Mouse (Mus musculus): ENCODE data around the gene Kdm8. TPM values are rescaled to one million over a fixed set of nuclear protein-coding genes. Genes with fewer than 3 reads are reported as not detected.

Gene Kdm8
- total and polyA plus RNA-seq, 2 experiments from 2014 or later = 3.1 to 6.9 TPM

GRCm38 (mm10) chr7:125488706-125489105, 44.2 kb downstream of the Kdm8 start:
- Histone ChIP-seq H3K27me3 (ENCODE audit: insufficient read depth, low read length) (no peaks in the 10 kb centered on the region), H3K4me1 (ENCODE audit: insufficient read depth) (peaks cover 16% of the 10 kb centered on the region; the same call in 1 of the 2 replicates), H3K9ac (no peak overlapping the region), H3K4me2 (ENCODE audit: low read depth) (no peak overlapping the region), H3K27ac (ENCODE audit: low read depth, low read length) (no peak overlapping the region), H3K9me3 (ENCODE audit: low read length) (no peaks in the 10 kb centered on the region), H3K36me3 (ENCODE audit: insufficient read depth) (peaks cover 10% of the 10 kb centered on the region), H3K4me3 (ENCODE audit: low read depth, low read length) (no peak overlapping the region)
- 81% methylated on average over 6 of the region's 6 CpGs for WGBS
- DNase-seq (no peak), ATAC-seq (no peak)
- TF ChIP-seq CTCF (IDR thresholded peaks at IDR 0.05; ENCODE audit: low read depth) = no peak

GRCm38 (mm10) chr7:125489636-125490035, 45.2 kb downstream of the Kdm8 start:
- no peak overlapping the region for H3K4me3 ChIP-seq (ENCODE audit: low read depth, low read length)
- 84% methylated on average over 2 of the region's 2 CpGs for WGBS
- no peak overlapping the region for H3K9ac ChIP-seq
- peaks cover 4% of the 10 kb centered on the region; the same call in 1 of the 2 replicates for H3K36me3 ChIP-seq (ENCODE audit: insufficient read depth)
- no peak overlapping the region for H3K4me2 ChIP-seq (ENCODE audit: low read depth)
- peaks cover 16% of the 10 kb centered on the region; the same call in 1 of the 2 replicates for H3K4me1 ChIP-seq (ENCODE audit: insufficient read depth)
- H3K9me3 ChIP-seq (ENCODE audit: low read length) = no peaks in the 10 kb centered on the region
- no peak for TF ChIP-seq CTCF (IDR thresholded peaks at IDR 0.05; ENCODE audit: low read depth)
- no peak for DNase-seq
- no peak overlapping the region for H3K27ac ChIP-seq (ENCODE audit: low read depth, low read length)
- no peak for ATAC-seq
- H3K27me3 ChIP-seq (ENCODE audit: insufficient read depth, low read length) = no peaks in the 10 kb centered on the region

GRCm38 (mm10) chr7:125490947-125491735, 46.7 kb downstream of the Kdm8 start, which contains the start of gene Nsmce1:
TSS of gene Nsmce1 (minus strand) at chr7:125491596.
- H3K27me3 ChIP-seq (ENCODE audit: insufficient read depth, low read length) = no peaks in the 10 kb centered on the region
- H3K9ac ChIP-seq = peak within 1 kb of the TSS; percentile 77
- no peaks in the 10 kb centered on the region for H3K9me3 ChIP-seq (ENCODE audit: low read length)
- peak; percentile 98 for DNase-seq
- peak; percentile 100 for ATAC-seq
- WGBS = under 1% methylated on average over 56 of the region's 56 CpGs
- peaks cover 16% of the 10 kb centered on the region; the same call in 1 of the 2 replicates for H3K4me1 ChIP-seq (ENCODE audit: insufficient read depth)
- H3K4me2 ChIP-seq (ENCODE audit: low read depth) = peak within 1 kb of the TSS; percentile 59
- peak within 1 kb of the TSS; percentile 80 for H3K27ac ChIP-seq (ENCODE audit: low read depth, low read length)
- H3K36me3 ChIP-seq (ENCODE audit: insufficient read depth) = no peaks in the 10 kb centered on the region
- TF ChIP-seq CTCF (IDR thresholded peaks at IDR 0.05; ENCODE audit: low read depth) = peak; percentile 63
- H3K4me3 ChIP-seq (ENCODE audit: low read depth, low read length) = peak within 1 kb of the TSS; percentile 71

GRCm38 (mm10) chr7:125491760-125492159, 47.3 kb downstream of the Kdm8 start:
- peak overlapping the region; percentile 71 for H3K4me3 ChIP-seq (ENCODE audit: low read depth, low read length)
- peak; percentile 36 for ATAC-seq
- no peak for DNase-seq
- H3K36me3 ChIP-seq (ENCODE audit: insufficient read depth) = no peaks in the 10 kb centered on the region
- WGBS = 8% methylated on average over 12 of the region's 12 CpGs
- no peak for TF ChIP-seq CTCF (IDR thresholded peaks at IDR 0.05; ENCODE audit: low read depth)
- H3K4me1 ChIP-seq (ENCODE audit: insufficient read depth) = peaks cover 16% of the 10 kb centered on the region; the same call in 1 of the 2 replicates
- H3K27me3 ChIP-seq (ENCODE audit: insufficient read depth, low read length) = no peaks in the 10 kb centered on the region
- peak overlapping the region; percentile 77 for H3K9ac ChIP-seq
- H3K4me2 ChIP-seq (ENCODE audit: low read depth) = peak overlapping the region; percentile 59
- peak overlapping the region; percentile 80 for H3K27ac ChIP-seq (ENCODE audit: low read depth, low read length)
- H3K9me3 ChIP-seq (ENCODE audit: low read length) = no peaks in the 10 kb centered on the region

- Histone ChIP-seq H3K4me2 (ENCODE audit: low read depth) (no peak overlapping the region), H3K27ac (ENCODE audit: low read depth, low read length) (peak overlapping the region; percentile 80; the same call in 1 of the 2 replicates), H3K36me3 (ENCODE audit: insufficient read depth) (no peaks in the 10 kb centered on the region), H3K4me3 (ENCODE audit: low read depth, low read length) (no peak overlapping the region), H3K9me3 (ENCODE audit: low read length) (no peaks in the 10 kb centered on the region), H3K27me3 (ENCODE audit: insufficient read depth, low read length) (no peaks in the 10 kb centered on the region), H3K9ac (no peak overlapping the region), H3K4me1 (ENCODE audit: insufficient read depth) (peaks cover 16% of the 10 kb centered on the region; the same call in 1 of the 2 replicates)
- ATAC-seq = no peak
- 90% methylated on average over 6 of the region's 6 CpGs for whole genome bisulfite sequencing
- TF ChIP-seq CTCF (IDR thresholded peaks at IDR 0.05; ENCODE audit: low read depth) = no peak
- no peak for DNase-seq
Observed at GRCm38 (mm10) chr7:125492551-125492950, 48.1 kb downstream of the Kdm8 start.

GRCm38 (mm10) chr7:125495864-125496440, 51.5 kb downstream of the Kdm8 start:
- TF ChIP-seq CTCF (IDR thresholded peaks at IDR 0.05; ENCODE audit: low read depth) = no peak
- Histone ChIP-seq H3K9ac (no peak overlapping the region), H3K36me3 (ENCODE audit: insufficient read depth) (no peaks in the 10 kb centered on the region), H3K4me1 (ENCODE audit: insufficient read depth) (peaks cover 8% of the 10 kb centered on the region; the same call in 1 of the 2 replicates), H3K4me2 (ENCODE audit: low read depth) (no peak overlapping the region), H3K9me3 (ENCODE audit: low read length) (no peaks in the 10 kb centered on the region), H3K27me3 (ENCODE audit: insufficient read depth, low read length) (no peaks in the 10 kb centered on the region), H3K4me3 (ENCODE audit: low read depth, low read length) (no peak overlapping the region), H3K27ac (ENCODE audit: low read depth, low read length) (no peak overlapping the region)
- DNase-seq (no peak), ATAC-seq (no peak)
- WGBS = 78% methylated on average over 6 of the region's 6 CpGs
